Mouse (Mus musculus) lung, embryonic 15.5 days (tissue): ENCODE measurements around the gene Lgr5. TPM values are rescaled to one million over a fixed set of nuclear protein-coding genes. Genes with fewer than 3 reads are reported as not detected.
A peak's percentile ranks its signal among the peaks of the same experiment; 100 is the strongest.

Source experiments
- ATAC-seq: fragments of 200-750 bp; cut with Nextera tagmentation; 2 replicates; pipeline ENCODE4 v1.8.0; 2017; ENCODE audit warnings: moderate number of reproducible peaks, borderline replicate concordance; ENCODE audit not compliant: low FRiP score, low TSS enrichment; ENCODE audit errors: extremely low read depth
- H3K27ac ChIP-seq: fragments of 300-500 bp; sonication (generic); 2 replicates; pipeline ENCODE4 v1.5.1; 2015; ENCODE audit warnings: moderate library complexity, mild to moderate bottlenecking, inconsistent platforms
- H3K27me3 ChIP-seq: fragments of 300-500 bp; sonication (generic); 2 replicates; pipeline ENCODE4 v1.6.1; 2015; ENCODE audit warnings: inconsistent platforms
- H3K36me3 ChIP-seq: fragments of 300-500 bp; sonication (generic); 2 replicates; pipeline ENCODE4 v1.6.1; 2015; ENCODE audit warnings: inconsistent platforms
- H3K4me1 ChIP-seq: fragments of 300-500 bp; sonication (generic); 2 replicates; pipeline ENCODE4 v1.6.1; 2015; ENCODE audit warnings: inconsistent platforms
- H3K4me2 ChIP-seq: fragments of 300-500 bp; sonication (generic); 2 replicates; pipeline ENCODE4 v1.6.1; 2015; ENCODE audit warnings: inconsistent platforms, mild to moderate bottlenecking, moderate library complexity
- H3K4me3 ChIP-seq: fragments of 300-500 bp; sonication (generic); 2 replicates; pipeline ENCODE4 v1.5.1; 2015; ENCODE audit warnings: mild to moderate bottlenecking, inconsistent platforms
- H3K9ac ChIP-seq: fragments of 300-500 bp; sonication (generic); 2 replicates; pipeline ENCODE4 v1.6.1; 2015; ENCODE audit warnings: inconsistent platforms
- H3K9me3 ChIP-seq: fragments of 300-500 bp; sonication (generic); 2 replicates; pipeline ENCODE4 v1.6.1; 2016; ENCODE audit warnings: inconsistent platforms
- WGBS: fragments of 180-500 bp; shearing (Covaris S2); methylation state at CpG from one replicate; pipeline ENCODE4 v1.1.7; 2015; 5-methylcytosine and 5-hydroxymethylcytosine counted together
- polyA plus RNA-seq: library from polyadenylated mRNA; unstranded; fragments of >200 nt; fragmentation: Nextera tagmentation; extraction: Ambion mirVana; gene quantifications from 2 replicates; pipeline ENCODE4 v1.2.1, GENCODE M21; 2015

The Lgr5 gene
- polyA plus RNA-seq, 1 experiment from 2014 or later = 2.5 TPM

- Histone ChIP-seq H3K36me3 (no peaks in the 10 kb centered on the region), H3K4me1 (0 out of 2 replicates have a peak, but pooled peaks cover 4% of the 10 kb centered on the region), H3K9ac (no peak overlapping the region), H3K9me3 (no peaks in the 10 kb centered on the region), H3K4me3 (no peak overlapping the region), H3K27ac (no peak overlapping the region), H3K27me3 (no peaks in the 10 kb centered on the region), H3K4me2 (no peak overlapping the region)
- ATAC-seq = no peak
- 49% methylated on average over 4 of the region's 4 CpGs for WGBS
These were observed 58.7 kb downstream of the Lgr5 start for GRCm38 (mm10) chr10:115528892-115529291.

GRCm38 (mm10) chr10:115521081-115521451, 66.5 kb downstream of the Lgr5 start:
- no peaks in the 10 kb centered on the region for H3K27me3 ChIP-seq
- WGBS = 56% methylated on average over 4 of the region's 4 CpGs
- ATAC-seq = no peak
- H3K36me3 ChIP-seq = no peaks in the 10 kb centered on the region
- no peak overlapping the region for H3K4me2 ChIP-seq
- H3K9me3 ChIP-seq = no peaks in the 10 kb centered on the region
- no peak overlapping the region for H3K27ac ChIP-seq
- H3K4me3 ChIP-seq = no peak overlapping the region
- H3K4me1 ChIP-seq = no peaks in the 10 kb centered on the region
- no peak overlapping the region for H3K9ac ChIP-seq

GRCm38 (mm10) chr10:115520200-115521080, 67.1 kb downstream of the Lgr5 start:
- no peaks in the 10 kb centered on the region for H3K4me1 ChIP-seq
- H3K9me3 ChIP-seq = no peaks in the 10 kb centered on the region
- no peak overlapping the region for H3K9ac ChIP-seq
- no peaks in the 10 kb centered on the region for H3K36me3 ChIP-seq
- no peaks in the 10 kb centered on the region for H3K27me3 ChIP-seq
- 72% methylated on average over 17 of the region's 17 CpGs for WGBS
- no peak for ATAC-seq
- no peak overlapping the region for H3K4me2 ChIP-seq
- H3K27ac ChIP-seq = no peak overlapping the region
- H3K4me3 ChIP-seq = no peak overlapping the region

GRCm38 (mm10) chr10:115518845-115519244, 68.7 kb downstream of the Lgr5 start:
- H3K4me2 ChIP-seq = no peak overlapping the region
- no peaks in the 10 kb centered on the region for H3K36me3 ChIP-seq
- H3K9me3 ChIP-seq = no peaks in the 10 kb centered on the region
- no peaks in the 10 kb centered on the region for H3K27me3 ChIP-seq
- H3K4me1 ChIP-seq = no peaks in the 10 kb centered on the region
- no peak overlapping the region for H3K9ac ChIP-seq
- WGBS = 82% methylated on average over 3 of the region's 3 CpGs
- no peak overlapping the region for H3K4me3 ChIP-seq
- H3K27ac ChIP-seq = no peak overlapping the region
- no peak for ATAC-seq

GRCm38 (mm10) chr10:115515503-115515902, 72.1 kb downstream of the Lgr5 start:
- ATAC-seq = no peak
- H3K4me3 ChIP-seq = no peak overlapping the region
- H3K4me2 ChIP-seq = no peak overlapping the region
- no peaks in the 10 kb centered on the region for H3K36me3 ChIP-seq
- H3K4me1 ChIP-seq = no peaks in the 10 kb centered on the region
- H3K9me3 ChIP-seq = no peaks in the 10 kb centered on the region
- H3K27me3 ChIP-seq = no peaks in the 10 kb centered on the region
- H3K27ac ChIP-seq = no peak overlapping the region
- 58% methylated on average over 7 of the region's 7 CpGs for WGBS
- no peak overlapping the region for H3K9ac ChIP-seq

- Histone ChIP-seq H3K4me2 (no peak overlapping the region), H3K4me3 (no peak overlapping the region), H3K27ac (no peak overlapping the region), H3K9ac (no peak overlapping the region), H3K4me1 (no peaks in the 10 kb centered on the region), H3K36me3 (no peaks in the 10 kb centered on the region), H3K9me3 (no peaks in the 10 kb centered on the region), H3K27me3 (no peaks in the 10 kb centered on the region)
- ATAC-seq = no peak
- 86% methylated on average over 5 of the region's 5 CpGs for WGBS
These were observed 76.6 kb downstream of the Lgr5 start for GRCm38 (mm10) chr10:115510959-115511358.

- H3K4me1 ChIP-seq = no peaks in the 10 kb centered on the region
- H3K9me3 ChIP-seq = no peaks in the 10 kb centered on the region
- no peak for ATAC-seq
- no peak overlapping the region for H3K4me3 ChIP-seq
- no peaks in the 10 kb centered on the region for H3K36me3 ChIP-seq
- H3K4me2 ChIP-seq = no peak overlapping the region
- whole genome bisulfite sequencing = 41% methylated on average over 16 of the region's 16 CpGs
- H3K27ac ChIP-seq = no peak overlapping the region
- no peaks in the 10 kb centered on the region for H3K27me3 ChIP-seq
- no peak overlapping the region for H3K9ac ChIP-seq
These were observed 81.8 kb downstream of the Lgr5 start for GRCm38 (mm10) chr10:115505631-115506239.

- Histone ChIP-seq H3K27me3 (no peaks in the 10 kb centered on the region), H3K36me3 (no peaks in the 10 kb centered on the region), H3K9ac (no peak overlapping the region), H3K4me2 (no peak overlapping the region), H3K4me1 (no peaks in the 10 kb centered on the region), H3K27ac (no peak overlapping the region), H3K4me3 (no peak overlapping the region), H3K9me3 (no peaks in the 10 kb centered on the region)
- no peak for ATAC-seq
- WGBS = 86% methylated on average over 10 of the region's 10 CpGs
These were observed 82.4 kb downstream of the Lgr5 start for GRCm38 (mm10) chr10:115505155-115505554.

- H3K9me3 ChIP-seq = no peaks in the 10 kb centered on the region
- no peak overlapping the region for H3K9ac ChIP-seq
- WGBS = 4% methylated on average over 7 of the region's 7 CpGs
- H3K4me1 ChIP-seq = peaks cover 13% of the 10 kb centered on the region; the same call in 1 of the 2 replicates
- H3K27me3 ChIP-seq = no peaks in the 10 kb centered on the region
- H3K4me3 ChIP-seq = no peak overlapping the region
- ATAC-seq = no peak
- H3K36me3 ChIP-seq = no peaks in the 10 kb centered on the region
- no peak overlapping the region for H3K27ac ChIP-seq
- H3K4me2 ChIP-seq = peak overlapping the region; percentile 23; the same call in 1 of the 2 replicates
These were observed 93.8 kb downstream of the Lgr5 start for GRCm38 (mm10) chr10:115493778-115494141.

- Histone ChIP-seq H3K4me2 (peak overlapping the region; percentile 23; the same call in 1 of the 2 replicates), H3K4me1 (peaks cover 13% of the 10 kb centered on the region; the same call in 1 of the 2 replicates), H3K27ac (no peak overlapping the region), H3K27me3 (no peaks in the 10 kb centered on the region), H3K4me3 (no peak overlapping the region), H3K9ac (no peak overlapping the region), H3K9me3 (no peaks in the 10 kb centered on the region), H3K36me3 (no peaks in the 10 kb centered on the region)
- WGBS = 28% methylated on average over 12 of the region's 12 CpGs
- ATAC-seq = no peak; the same call in 1 of the 2 replicates
These were observed 94.4 kb downstream of the Lgr5 start for GRCm38 (mm10) chr10:115492956-115493777.

- 92% methylated on average over 7 of the region's 7 CpGs for WGBS
- Histone ChIP-seq H3K4me1 (peaks cover 13% of the 10 kb centered on the region; the same call in 1 of the 2 replicates), H3K36me3 (no peaks in the 10 kb centered on the region), H3K27me3 (no peaks in the 10 kb centered on the region), H3K27ac (no peak overlapping the region), H3K4me2 (no peak overlapping the region), H3K4me3 (no peak overlapping the region), H3K9ac (no peak overlapping the region), H3K9me3 (no peaks in the 10 kb centered on the region)
- ATAC-seq = no peak
These were observed 95.6 kb downstream of the Lgr5 start for GRCm38 (mm10) chr10:115491803-115492510.
